Mouse (Mus musculus) limb, embryonic 14.5 days (tissue): ENCODE measurements around the gene Tgfbi. TPM values are rescaled to one million over a fixed set of nuclear protein-coding genes. Genes with fewer than 3 reads are reported as not detected.

ENCODE experiments used
- ATAC-seq: fragments of 200-750 bp; cut with Nextera tagmentation; 2 replicates; pipeline ENCODE4 v1.8.0; 2017; ENCODE audit warnings: low read depth, moderate number of reproducible peaks, moderate TSS enrichment; ENCODE audit not compliant: low FRiP score
- DNase-seq: peaks from one replicate; pipeline ENCODE4 v3.0.0-alpha.2; 2015; ENCODE audit warnings: low spot score
- H3K27ac ChIP-seq: fragments of 300-500 bp; sonication (generic); replicated peaks from 2 replicates; pipeline ENCODE4 v1.5.1; 2014; ENCODE audit warnings: low read depth, mild to moderate bottlenecking, low read length, moderate library complexity, mixed read lengths
- H3K27me3 ChIP-seq: fragments of 300-500 bp; sonication (generic); 2 replicates; pipeline ENCODE4 v1.6.1; 2014; ENCODE audit warnings: low read length, mixed read lengths; ENCODE audit not compliant: control insufficient read depth, insufficient read depth
- H3K36me3 ChIP-seq: fragments of 300-500 bp; sonication (generic); 2 replicates; pipeline ENCODE4 v1.6.1; 2014; ENCODE audit warnings: mild to moderate bottlenecking, low read length, moderate library complexity, mixed read lengths; ENCODE audit not compliant: control insufficient read depth, insufficient read depth
- H3K4me1 ChIP-seq: fragments of 300-500 bp; sonication (generic); 2 replicates; pipeline ENCODE4 v1.6.1; 2014; ENCODE audit warnings: antibody characterized with exemption, low read length, mixed read lengths; ENCODE audit not compliant: control insufficient read depth, insufficient read depth
- H3K4me2 ChIP-seq: fragments of 300-500 bp; sonication (generic); replicated peaks from 2 replicates; pipeline ENCODE4 v1.6.1; 2014; ENCODE audit warnings: low read depth, mild to moderate bottlenecking, low read length, moderate library complexity; ENCODE audit not compliant: severe bottlenecking
- H3K4me3 ChIP-seq: fragments of 300-500 bp; sonication (generic); replicated peaks from 2 replicates; pipeline ENCODE4 v1.5.1; 2014; ENCODE audit warnings: low read length
- H3K9ac ChIP-seq: fragments of 300-500 bp; sonication (generic); 2 replicates; pipeline ENCODE4 v1.6.1; 2014; ENCODE audit warnings: mild to moderate bottlenecking, low read depth, low read length, moderate library complexity; ENCODE audit not compliant: severe bottlenecking
- H3K9me3 ChIP-seq: fragments of 300-500 bp; sonication (generic); 2 replicates; pipeline ENCODE4 v1.6.1; 2016; ENCODE audit warnings: low read length; ENCODE audit not compliant: control insufficient read depth
- POLR2A ChIP-seq: fragments of 200-500 bp; IDR thresholded peaks from 2 replicates; pipeline ENCODE4 v1.8.0; 2012; ENCODE audit warnings: inconsistent platforms, mild to moderate bottlenecking, moderate library complexity, borderline replicate concordance; ENCODE audit not compliant: insufficient read depth, insufficient read length; ENCODE audit errors: extremely low read depth
- WGBS: fragments of 180-500 bp; shearing (Covaris S2); extraction: QIAGEN DNeasy Blood & Tissue Kit; methylation state at CpG from one replicate; pipeline ENCODE4 v1.1.7; 2014; 5-methylcytosine and 5-hydroxymethylcytosine counted together
- polyA plus RNA-seq, 2 experiments: library from polyadenylated mRNA; depleted of rRNA in 1 of 2; stranded (reverse) in 1 of 2; unstranded in 1 of 2; fragments of >200 nt; fragmentation: Nextera tagmentation in 1 of 2; extraction: Ambion mirVana in 1 of 2; gene quantifications; 2 replicates each; pipeline versions ENCODE4 v1.2.1 to v1.2.3; 2012 to 2014

Tgfbi gene
- polyA plus RNA-seq, 2 experiments: 99.3 to 146 TPM

DNA sequence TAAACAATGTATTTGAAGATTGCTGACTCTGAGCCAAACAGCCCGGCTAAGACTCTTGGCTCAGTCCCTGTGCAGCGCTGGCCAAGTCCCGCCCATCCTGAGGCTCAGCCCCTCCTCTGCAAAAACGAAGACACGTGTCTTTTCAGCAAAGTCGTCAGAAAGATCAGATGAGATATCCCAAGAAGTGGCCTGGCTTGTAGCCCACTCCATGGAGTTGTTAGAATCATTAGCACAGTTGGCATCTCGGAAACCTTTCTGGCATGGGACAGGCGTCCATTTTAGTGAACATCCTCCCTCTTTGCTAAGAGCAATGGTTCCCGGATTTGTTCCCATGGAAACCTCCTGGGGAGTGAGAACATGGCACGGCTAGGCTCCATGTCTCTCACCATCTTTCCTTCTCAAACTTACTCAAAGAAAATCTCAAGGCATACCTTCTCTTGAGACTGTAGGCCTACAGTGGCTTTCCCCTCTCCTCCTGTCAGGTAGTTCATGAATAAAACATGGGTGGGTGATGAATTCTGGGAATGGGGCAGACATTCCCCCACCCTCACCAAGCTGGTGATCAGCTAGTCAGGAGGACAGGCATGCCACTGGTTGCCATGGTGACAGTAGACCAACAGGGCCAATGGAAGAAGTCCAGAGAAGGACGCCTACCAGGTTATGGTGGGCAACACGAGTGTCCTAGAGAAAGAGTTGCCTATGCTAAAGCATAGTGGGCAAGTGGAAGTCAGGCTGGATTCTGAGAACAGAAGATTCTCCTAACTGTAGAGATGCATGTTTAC, 11.3 kb upstream of the Tgfbi start:
- Histone ChIP-seq H3K4me1 (peaks cover 69% of the 10 kb centered on the region), H3K9me3 (no peaks in the 10 kb centered on the region), H3K27ac (no peak overlapping the region), H3K36me3 (no peaks in the 10 kb centered on the region), H3K4me3 (no peak overlapping the region), H3K4me2 (no peak overlapping the region), H3K27me3 (no peaks in the 10 kb centered on the region), H3K9ac (no peak overlapping the region)
- WGBS: 53% methylated on average over 12 of the region's 12 CpGs
- TF ChIP-seq POLR2A: no peak
- ATAC-seq (peak; percentile 57), DNase-seq (peak; percentile 82)

- DNase-seq (no peak), ATAC-seq (no peak)
- H3K9me3 ChIP-seq: no peaks in the 10 kb centered on the region
- 86% methylated on average over 2 of the region's 2 CpGs for WGBS
- no peaks in the 10 kb centered on the region for H3K27me3 ChIP-seq
- H3K4me3 ChIP-seq: no peak overlapping the region
- TF ChIP-seq POLR2A: no peak
- H3K9ac ChIP-seq: no peak overlapping the region
- peak overlapping the region; percentile 88 for H3K27ac ChIP-seq
- no peaks in the 10 kb centered on the region for H3K36me3 ChIP-seq
- peaks cover 69% of the 10 kb centered on the region for H3K4me1 ChIP-seq
- 0 out of 2 replicates have a peak overlapping the region, but pooled peaks have one; percentile 1 for H3K4me2 ChIP-seq
These were observed 9.8 kb upstream of the Tgfbi start for GRCm38 (mm10) chr13:56599511-56599910.

GRCm38 (mm10) chr13:56600216-56600890, 9.0 kb upstream of the Tgfbi start:
- Histone ChIP-seq H3K27me3 (no peaks in the 10 kb centered on the region), H3K4me3 (no peak overlapping the region), H3K27ac (peak overlapping the region; percentile 88), H3K9me3 (no peaks in the 10 kb centered on the region), H3K9ac (no peak overlapping the region), H3K4me1 (peaks cover 63% of the 10 kb centered on the region), H3K36me3 (no peaks in the 10 kb centered on the region), H3K4me2 (no peak overlapping the region)
- 11% methylated on average over 10 of the region's 10 CpGs for WGBS
- DNase-seq (peak; percentile 84), ATAC-seq (peak; percentile 80)
- TF ChIP-seq POLR2A: no peak

- Histone ChIP-seq H3K4me3 (no peak overlapping the region), H3K27ac (peak overlapping the region; percentile 88), H3K4me1 (peaks cover 64% of the 10 kb centered on the region), H3K4me2 (no peak overlapping the region; the same call in 1 of the 2 replicates), H3K27me3 (no peaks in the 10 kb centered on the region), H3K36me3 (no peaks in the 10 kb centered on the region), H3K9me3 (no peaks in the 10 kb centered on the region), H3K9ac (no peak overlapping the region)
- WGBS: 8% methylated on average over 11 of the region's 11 CpGs
- no peak for TF ChIP-seq POLR2A
- ATAC-seq: peak; percentile 46; the same call in 1 of the 2 replicates
- peak; percentile 62 for DNase-seq
These were observed 8.1 kb upstream of the Tgfbi start for GRCm38 (mm10) chr13:56601199-56601598.

DNA sequence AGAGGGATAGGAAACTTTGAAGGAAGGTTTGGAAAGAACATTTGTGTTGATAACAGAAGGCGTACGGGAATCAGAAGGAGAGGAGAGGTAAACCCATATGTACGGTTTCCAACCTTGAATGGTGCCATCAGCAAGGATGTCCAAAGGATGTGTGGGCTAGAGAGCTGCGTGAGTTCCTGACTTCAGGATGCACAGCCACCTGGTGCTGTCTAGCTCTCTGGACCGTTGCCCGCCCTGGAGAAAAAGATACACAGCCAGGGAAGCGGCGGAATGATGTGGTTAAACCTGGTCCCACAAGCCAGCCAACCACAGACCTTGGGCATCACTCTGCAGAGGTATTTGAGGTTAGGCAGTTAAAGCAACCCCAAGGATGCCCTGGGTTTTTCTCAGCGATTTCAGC, 3.8 kb upstream of the Tgfbi start:
- Histone ChIP-seq H3K4me3 (no peak overlapping the region), H3K9ac (no peak overlapping the region), H3K27me3 (no peaks in the 10 kb centered on the region), H3K4me1 (peaks cover 78% of the 10 kb centered on the region), H3K36me3 (no peaks in the 10 kb centered on the region), H3K4me2 (no peak overlapping the region), H3K27ac (no peak overlapping the region), H3K9me3 (no peaks in the 10 kb centered on the region)
- no peak for TF ChIP-seq POLR2A
- 83% methylated on average over 9 of the region's 9 CpGs for WGBS
- ATAC-seq (no peak), DNase-seq (no peak)
